Mouse (Mus musculus) thymus, adult 2 months (tissue): ENCODE measurements at regions not wholly inside any gene's neighbourhood (a gene's known extent, or its start where the extent isn't known, plus 50 kb on each side); places are given as distances from the start of the nearest gene placed in this dataset.

Experiments
- CTCF ChIP-seq: fragments of 200-500 bp; IDR thresholded peaks from 2 replicates; pipeline ENCODE4 v1.5.1; 2012; ENCODE audit warnings: mild to moderate bottlenecking, control low read depth, low read length, moderate library complexity, borderline replicate concordance; ENCODE audit not compliant: control insufficient read depth, poor library complexity, insufficient read depth; ENCODE audit errors: extremely low read depth
- POLR2A ChIP-seq: fragments of 200-500 bp; IDR thresholded peaks from 2 replicates; pipeline ENCODE4 v1.6.1; 2012; ENCODE audit warnings: mild to moderate bottlenecking, low read length, control low read depth, moderate library complexity; ENCODE audit not compliant: control insufficient read depth, poor library complexity, insufficient read depth; ENCODE audit errors: extremely low read depth

GRCm38 (mm10) chr15:56016070-56016469 lies 1461.4 kb downstream of the Slc22a22 start:
- TF ChIP-seq POLR2A (no peak), CTCF (no peak)
